Mouse (Mus musculus): ENCODE data around the gene Mospd3. TPM values are rescaled to one million over a fixed set of nuclear protein-coding genes. Genes with fewer than 3 reads are reported as not detected.

Gene Mospd3
- total and polyA plus RNA-seq, 3 experiments = 10.7 to 32.3 (median 16.3) TPM

DNA sequence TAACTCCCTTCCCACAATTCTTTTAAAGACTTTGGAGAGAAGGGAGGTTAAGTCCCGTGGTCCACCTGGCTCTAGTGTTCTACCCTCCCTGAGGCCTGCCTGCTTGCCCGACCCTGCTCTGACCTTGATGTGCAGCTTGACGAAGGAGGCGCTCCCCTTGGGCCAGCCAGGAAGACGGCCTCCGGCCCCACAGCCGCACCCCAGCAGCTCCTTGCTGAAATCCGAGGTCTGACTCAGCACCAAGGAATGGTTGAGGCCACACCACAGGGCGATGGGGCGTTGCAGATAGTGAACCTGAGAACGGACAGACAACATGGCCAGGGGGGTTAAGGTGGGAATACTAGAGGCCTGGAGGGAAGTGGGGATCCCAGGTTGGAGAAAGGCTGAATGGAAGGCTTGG, 12.7 kb upstream of the Mospd3 start, which contains the start of gene Pcolce:
Pcolce (minus strand) TSS at position 235 of the 400 bp plus-strand sequence.
- H3K9ac ChIP-seq (ENCODE audit: low read depth, low read length) = no peak within 1 kb of the TSS
- peak; percentile 54 to 63 for DNase-seq
- peaks cover 10% of the 10 kb centered on the region for H3K4me1 ChIP-seq (ENCODE audit: control insufficient read depth, insufficient read depth, low read length)
- peak within 1 kb of the TSS; percentile 20; the same call in 1 of the 2 replicates for H3K27ac ChIP-seq
- no peaks in the 10 kb centered on the region for H3K36me3 ChIP-seq (ENCODE audit: control insufficient read depth, insufficient read depth, low read length)
- no peak within 1 kb of the TSS for H3K4me3 ChIP-seq
- WGBS = 52% methylated on average over 11 of the region's 11 CpGs
- no peaks in the 10 kb centered on the region for H3K27me3 ChIP-seq (ENCODE audit: control insufficient read depth, insufficient read depth, low read length)
- H3K79me2 ChIP-seq (replicated peaks; ENCODE audit: control insufficient read depth, insufficient read depth, low read length) = no peaks in the 10 kb centered on the region
- intact Hi-C loops (cut with DNase I) = no loop called here
- no peak for TF ChIP-seq EP300 (IDR thresholded peaks at IDR 0.05; ENCODE audit: insufficient read depth, low read depth, low read length)
- no peak for TF ChIP-seq CTCF (IDR thresholded peaks at IDR 0.05)
- no peak for TF ChIP-seq POLR2A (IDR thresholded peaks at IDR 0.05; ENCODE audit: insufficient read depth, low read depth, low read length)

DNA sequence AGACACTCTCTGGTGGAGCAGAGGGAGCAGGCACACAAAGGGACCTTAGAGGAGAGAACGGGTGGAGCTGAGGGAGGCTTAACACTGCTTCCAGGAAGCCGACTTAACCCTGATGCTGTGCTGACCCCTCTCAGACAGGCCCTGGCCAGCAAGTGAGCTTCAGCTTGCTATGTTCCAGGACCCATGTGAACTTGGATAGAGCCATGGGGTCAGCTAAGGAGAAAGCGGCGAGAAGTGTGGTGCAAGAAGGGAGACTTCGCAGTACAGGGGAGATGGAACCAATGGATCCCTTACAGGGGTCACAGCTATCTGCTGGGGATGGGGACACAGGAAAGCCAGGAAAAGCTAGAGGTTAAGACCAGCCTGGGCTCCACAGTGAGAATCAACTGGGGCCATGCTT, 12.2 kb upstream of the Mospd3 start:
- DNase-seq = peak; percentile 41 to 47
- intact Hi-C loops (cut with DNase I) = no loop called here
- H3K9ac ChIP-seq (ENCODE audit: low read depth, low read length) = no peak overlapping the region
- H3K4me3 ChIP-seq = no peak overlapping the region
- TF ChIP-seq CTCF (IDR thresholded peaks at IDR 0.05) = no peak
- TF ChIP-seq POLR2A (IDR thresholded peaks at IDR 0.05; ENCODE audit: insufficient read depth, low read depth, low read length) = 0 out of 2 replicates have a peak, but pooled peaks have one; percentile 31
- no peak for TF ChIP-seq EP300 (IDR thresholded peaks at IDR 0.05; ENCODE audit: insufficient read depth, low read depth, low read length)
- no peaks in the 10 kb centered on the region for H3K36me3 ChIP-seq (ENCODE audit: control insufficient read depth, insufficient read depth, low read length)
- no peaks in the 10 kb centered on the region for H3K79me2 ChIP-seq (replicated peaks; ENCODE audit: control insufficient read depth, insufficient read depth, low read length)
- peak overlapping the region; percentile 20; the same call in 1 of the 2 replicates for H3K27ac ChIP-seq
- WGBS = 72% methylated on average over 5 of the region's 5 CpGs
- peaks cover 10% of the 10 kb centered on the region for H3K4me1 ChIP-seq (ENCODE audit: control insufficient read depth, insufficient read depth, low read length)
- H3K27me3 ChIP-seq (ENCODE audit: control insufficient read depth, insufficient read depth, low read length) = no peaks in the 10 kb centered on the region

DNA sequence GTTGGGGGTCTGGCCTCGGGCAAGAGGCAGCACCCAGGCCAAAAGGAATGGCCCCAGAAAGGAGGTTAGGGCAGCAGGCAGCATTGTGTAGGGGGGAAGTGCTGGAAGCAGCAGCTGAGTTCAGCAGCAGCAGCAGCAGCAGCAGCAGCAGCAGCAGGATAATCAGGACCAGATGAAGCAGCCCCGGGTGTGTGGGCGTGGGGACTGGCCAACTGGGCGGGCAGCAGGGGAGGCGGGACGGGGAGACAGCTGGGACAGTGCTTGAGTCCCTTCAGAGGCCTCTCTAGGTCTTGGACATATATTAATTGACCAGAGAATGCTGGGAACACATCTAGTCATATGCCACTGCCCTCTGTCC, 10.4 kb upstream of the Mospd3 start:
- Histone ChIP-seq H3K79me2 (replicated peaks; ENCODE audit: control insufficient read depth, insufficient read depth, low read length) (no peaks in the 10 kb centered on the region), H3K36me3 (ENCODE audit: control insufficient read depth, insufficient read depth, low read length) (no peaks in the 10 kb centered on the region), H3K9ac (ENCODE audit: low read depth, low read length) (peak overlapping the region; percentile 61), H3K27ac (peak overlapping the region; percentile 78), H3K4me3 (peak overlapping the region; percentile 43), H3K4me1 (ENCODE audit: control insufficient read depth, insufficient read depth, low read length) (peaks cover 10% of the 10 kb centered on the region), H3K27me3 (ENCODE audit: control insufficient read depth, insufficient read depth, low read length) (no peaks in the 10 kb centered on the region)
- peak; percentile 51; the same call in 1 of the 2 replicates for TF ChIP-seq POLR2A (IDR thresholded peaks at IDR 0.05; ENCODE audit: insufficient read depth, low read depth, low read length)
- no peak for TF ChIP-seq EP300 (IDR thresholded peaks at IDR 0.05; ENCODE audit: insufficient read depth, low read depth, low read length)
- intact Hi-C loops (cut with DNase I) = no loop called here
- peak; percentile 81 to 82 for DNase-seq
- 4% methylated on average over 6 of the region's 6 CpGs for WGBS

DNA sequence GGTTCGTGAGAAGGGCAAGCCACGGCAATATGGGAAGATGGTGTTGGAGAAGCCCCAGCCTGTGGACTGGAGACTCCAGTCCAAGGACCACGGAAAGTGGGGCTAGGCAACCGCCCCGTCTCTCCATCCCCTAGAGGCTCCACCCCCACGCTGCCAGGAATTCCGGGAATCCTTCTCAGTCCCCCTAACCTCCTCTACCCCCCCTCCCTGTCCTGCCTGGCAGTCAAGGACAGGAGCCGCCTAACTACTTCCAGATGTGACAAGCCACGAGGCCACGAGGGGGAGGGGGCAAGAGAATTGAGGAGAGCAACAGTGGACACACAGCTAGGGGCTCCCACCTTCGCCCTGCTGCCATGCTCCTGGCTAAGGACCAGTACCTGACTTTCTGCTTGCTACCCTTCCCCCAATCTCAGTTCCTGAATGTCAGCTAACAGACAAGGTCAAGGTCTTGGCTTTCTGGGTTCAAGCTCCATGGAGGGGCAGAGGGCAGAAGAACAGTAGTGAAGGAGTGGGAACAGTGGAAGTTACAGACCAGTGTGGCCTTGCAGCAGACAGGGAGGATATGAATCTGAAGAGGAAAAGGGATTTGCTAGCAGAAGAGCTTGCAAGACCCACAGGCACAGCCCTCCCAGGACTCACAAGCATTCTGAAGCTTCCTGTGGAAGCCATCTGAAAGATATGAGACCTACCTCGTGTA, 9.8 kb upstream of the Mospd3 start:
- no peaks in the 10 kb centered on the region for H3K79me2 ChIP-seq (replicated peaks; ENCODE audit: control insufficient read depth, insufficient read depth, low read length)
- H3K27ac ChIP-seq = peak overlapping the region; percentile 78
- H3K27me3 ChIP-seq (ENCODE audit: control insufficient read depth, insufficient read depth, low read length) = no peaks in the 10 kb centered on the region
- peaks cover 10% of the 10 kb centered on the region for H3K4me1 ChIP-seq (ENCODE audit: control insufficient read depth, insufficient read depth, low read length)
- WGBS = 7% methylated on average over 12 of the region's 12 CpGs
- peak overlapping the region; percentile 43 for H3K4me3 ChIP-seq
- peak; percentile 81 to 85 for DNase-seq
- TF ChIP-seq CTCF (IDR thresholded peaks at IDR 0.05) (no peak), POLR2A (IDR thresholded peaks at IDR 0.05; ENCODE audit: insufficient read depth, low read depth, low read length) (0 out of 2 replicates have a peak, but pooled peaks have one; percentile 52), EP300 (IDR thresholded peaks at IDR 0.05; ENCODE audit: insufficient read depth, low read depth, low read length) (peak; percentile 87)
- H3K9ac ChIP-seq (ENCODE audit: low read depth, low read length) = peak overlapping the region; percentile 61
- intact Hi-C loops (cut with DNase I) = loop anchor here (1.0 kb wide), 1 partner anchor 18 kb away; no protein-coding TSS in a partner anchor
- no peaks in the 10 kb centered on the region for H3K36me3 ChIP-seq (ENCODE audit: control insufficient read depth, insufficient read depth, low read length)

DNA sequence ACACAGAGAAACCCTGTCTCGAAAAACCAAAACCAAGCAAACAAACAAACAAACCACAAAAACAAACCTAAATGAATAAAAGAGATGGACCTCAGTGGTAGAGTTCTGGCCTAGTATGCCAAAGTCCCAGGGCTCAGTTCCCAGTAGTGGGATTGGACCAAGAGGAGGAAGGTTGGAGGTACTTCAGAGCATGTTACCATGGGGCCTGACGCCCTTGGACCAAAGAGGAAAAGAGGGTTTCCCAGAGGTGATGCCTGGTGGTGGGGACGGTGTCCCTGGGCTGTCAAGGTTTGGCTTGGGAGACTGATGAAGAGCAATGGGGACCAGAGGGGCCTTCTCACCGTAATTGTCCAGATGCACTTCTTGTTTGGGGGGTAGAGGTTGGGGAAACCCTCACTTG, 9.2 kb upstream of the Mospd3 start:
- Histone ChIP-seq H3K36me3 (ENCODE audit: control insufficient read depth, insufficient read depth, low read length) (no peaks in the 10 kb centered on the region), H3K4me1 (ENCODE audit: control insufficient read depth, insufficient read depth, low read length) (peaks cover 10% of the 10 kb centered on the region), H3K4me3 (peak overlapping the region; percentile 43), H3K27ac (peak overlapping the region; percentile 78), H3K79me2 (replicated peaks; ENCODE audit: control insufficient read depth, insufficient read depth, low read length) (no peaks in the 10 kb centered on the region), H3K9ac (ENCODE audit: low read depth, low read length) (peak overlapping the region; percentile 17), H3K27me3 (ENCODE audit: control insufficient read depth, insufficient read depth, low read length) (no peaks in the 10 kb centered on the region)
- TF ChIP-seq EP300 (IDR thresholded peaks at IDR 0.05; ENCODE audit: insufficient read depth, low read depth, low read length) (no peak), POLR2A (IDR thresholded peaks at IDR 0.05; ENCODE audit: insufficient read depth, low read depth, low read length) (no peak), CTCF (IDR thresholded peaks at IDR 0.05) (no peak)
- DNase-seq = peak in 1 of 2 experiments; percentile 11
- intact Hi-C loops (cut with DNase I) = loop anchor here (1.0 kb wide), 1 partner anchor 18 kb away; no protein-coding TSS in a partner anchor
- WGBS = 69% methylated on average over 4 of the region's 4 CpGs

DNA sequence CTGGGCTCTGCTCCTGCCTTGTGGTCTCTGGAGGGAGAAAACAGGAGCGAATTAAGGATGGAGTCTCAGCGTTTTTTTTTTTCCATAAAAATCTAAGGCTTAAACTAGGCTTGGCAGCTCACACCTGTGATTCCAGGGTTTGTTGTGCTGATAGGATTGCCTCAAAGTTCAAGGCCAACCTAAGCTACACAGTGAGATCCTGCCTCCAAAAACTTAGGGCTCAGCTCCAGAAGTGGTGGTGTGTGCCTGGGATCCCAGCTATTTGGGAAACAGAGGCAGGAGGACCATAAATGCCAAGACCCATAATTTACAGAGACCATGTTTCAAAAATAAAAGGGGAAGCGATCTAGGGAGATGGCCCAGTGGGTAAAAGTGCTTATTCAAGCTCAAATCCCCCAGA, 8.4 kb upstream of the Mospd3 start:
- Histone ChIP-seq H3K27ac (no peak overlapping the region), H3K36me3 (ENCODE audit: control insufficient read depth, insufficient read depth, low read length) (no peaks in the 10 kb centered on the region), H3K27me3 (ENCODE audit: control insufficient read depth, insufficient read depth, low read length) (no peaks in the 10 kb centered on the region), H3K79me2 (replicated peaks; ENCODE audit: control insufficient read depth, insufficient read depth, low read length) (no peaks in the 10 kb centered on the region), H3K9ac (ENCODE audit: low read depth, low read length) (no peak overlapping the region), H3K4me3 (no peak overlapping the region), H3K4me1 (ENCODE audit: control insufficient read depth, insufficient read depth, low read length) (peaks cover 10% of the 10 kb centered on the region)
- 82% methylated on average over 3 of the region's 3 CpGs for WGBS
- intact Hi-C loops (cut with DNase I) = no loop called here
- no peak for DNase-seq
- TF ChIP-seq CTCF (IDR thresholded peaks at IDR 0.05) (no peak), EP300 (IDR thresholded peaks at IDR 0.05; ENCODE audit: insufficient read depth, low read depth, low read length) (no peak), POLR2A (IDR thresholded peaks at IDR 0.05; ENCODE audit: insufficient read depth, low read depth, low read length) (no peak)

Data from heart, adult 2 months (tissue).